Mouse (Mus musculus): Measurements from ENCODE around the gene Ackr4. TPM values are rescaled to one million over a fixed set of nuclear protein-coding genes. Genes with fewer than 3 reads are reported as not detected.
A peak's percentile ranks its signal among the peaks of the same experiment; 100 is the strongest.

The Ackr4 gene
- polyA plus RNA-seq (2015; fragmentation: Nextera tagmentation; extraction: Ambion mirVana) = 5.0 and 5.1 TPM in 2 replicates

- no peak for ATAC-seq
- Histone ChIP-seq H3K4me1 (ENCODE audit: control insufficient read depth, insufficient read depth, low read length) (no peaks in the 10 kb centered on the region), H3K4me3 (ENCODE audit: low read length) (no peak within 1 kb of the TSS), H3K27me3 (replicated peaks; ENCODE audit: control insufficient read depth, insufficient read depth, low read length) (no peaks in the 10 kb centered on the region), H3K4me2 (ENCODE audit: low read depth, low read length) (no peak within 1 kb of the TSS), H3K9me3 (ENCODE audit: control insufficient read depth, low read length) (no peaks in the 10 kb centered on the region), H3K27ac (ENCODE audit: low read length) (no peak within 1 kb of the TSS), H3K9ac (ENCODE audit: low read depth, low read length) (no peak within 1 kb of the TSS), H3K36me3 (ENCODE audit: control insufficient read depth, insufficient read depth, low read length) (no peaks in the 10 kb centered on the region)
- 88% methylated on average over 3 of the region's 3 CpGs for WGBS
Observed at GRCm38 (mm10) chr9:104126833-104127232, at the start of gene Ackr4. Ackr4 (minus strand) TSS chr9:104126933.

- H3K27ac ChIP-seq (ENCODE audit: low read length) = no peak overlapping the region
- H3K4me2 ChIP-seq (ENCODE audit: low read depth, low read length) = no peak overlapping the region
- H3K4me3 ChIP-seq (ENCODE audit: low read length) = no peak overlapping the region
- 89% methylated on average over 6 of the region's 6 CpGs for WGBS
- no peaks in the 10 kb centered on the region; the same call in none of the 2 replicates for H3K36me3 ChIP-seq (ENCODE audit: control insufficient read depth, insufficient read depth, low read length)
- H3K9me3 ChIP-seq (ENCODE audit: control insufficient read depth, low read length) = no peaks in the 10 kb centered on the region
- H3K9ac ChIP-seq (ENCODE audit: low read depth, low read length) = no peak overlapping the region
- no peaks in the 10 kb centered on the region for H3K27me3 ChIP-seq (replicated peaks; ENCODE audit: control insufficient read depth, insufficient read depth, low read length)
- ATAC-seq = no peak
- no peaks in the 10 kb centered on the region for H3K4me1 ChIP-seq (ENCODE audit: control insufficient read depth, insufficient read depth, low read length)
Observed at GRCm38 (mm10) chr9:104172342-104172741, 45.6 kb upstream of the Ackr4 start.

- ATAC-seq = no peak
- H3K9ac ChIP-seq (ENCODE audit: low read depth, low read length) = no peak overlapping the region
- H3K4me2 ChIP-seq (ENCODE audit: low read depth, low read length) = no peak overlapping the region
- H3K4me1 ChIP-seq (ENCODE audit: control insufficient read depth, insufficient read depth, low read length) = no peaks in the 10 kb centered on the region
- H3K36me3 ChIP-seq (ENCODE audit: control insufficient read depth, insufficient read depth, low read length) = no peaks in the 10 kb centered on the region; the same call in none of the 2 replicates
- no peaks in the 10 kb centered on the region for H3K27me3 ChIP-seq (replicated peaks; ENCODE audit: control insufficient read depth, insufficient read depth, low read length)
- 87% methylated on average over 6 of the region's 6 CpGs for WGBS
- no peaks in the 10 kb centered on the region for H3K9me3 ChIP-seq (ENCODE audit: control insufficient read depth, low read length)
- no peak overlapping the region for H3K4me3 ChIP-seq (ENCODE audit: low read length)
- no peak overlapping the region for H3K27ac ChIP-seq (ENCODE audit: low read length)
Observed at GRCm38 (mm10) chr9:104171651-104172050, 44.9 kb upstream of the Ackr4 start.

GRCm38 (mm10) chr9:104169986-104170385 lies 43.3 kb upstream of the Ackr4 start:
- Histone ChIP-seq H3K4me2 (ENCODE audit: low read depth, low read length) (no peak overlapping the region), H3K36me3 (ENCODE audit: control insufficient read depth, insufficient read depth, low read length) (peaks cover 11% of the 10 kb centered on the region), H3K27me3 (replicated peaks; ENCODE audit: control insufficient read depth, insufficient read depth, low read length) (no peaks in the 10 kb centered on the region), H3K4me3 (ENCODE audit: low read length) (no peak overlapping the region), H3K4me1 (ENCODE audit: control insufficient read depth, insufficient read depth, low read length) (no peaks in the 10 kb centered on the region), H3K27ac (ENCODE audit: low read length) (no peak overlapping the region), H3K9me3 (ENCODE audit: control insufficient read depth, low read length) (no peaks in the 10 kb centered on the region), H3K9ac (ENCODE audit: low read depth, low read length) (no peak overlapping the region)
- WGBS = 92% methylated on average over 10 of the region's 10 CpGs
- ATAC-seq = no peak

- ATAC-seq = no peak
- Histone ChIP-seq H3K36me3 (ENCODE audit: control insufficient read depth, insufficient read depth, low read length) (peaks cover 17% of the 10 kb centered on the region), H3K4me3 (ENCODE audit: low read length) (no peak overlapping the region), H3K9me3 (ENCODE audit: control insufficient read depth, low read length) (no peaks in the 10 kb centered on the region), H3K9ac (ENCODE audit: low read depth, low read length) (no peak overlapping the region), H3K27me3 (replicated peaks; ENCODE audit: control insufficient read depth, insufficient read depth, low read length) (no peaks in the 10 kb centered on the region), H3K4me2 (ENCODE audit: low read depth, low read length) (no peak overlapping the region), H3K27ac (ENCODE audit: low read length) (no peak overlapping the region), H3K4me1 (ENCODE audit: control insufficient read depth, insufficient read depth, low read length) (no peaks in the 10 kb centered on the region)
- 94% methylated on average over 5 of the region's 5 CpGs for WGBS
Observed at GRCm38 (mm10) chr9:104165926-104166325, 39.2 kb upstream of the Ackr4 start.

GRCm38 (mm10) chr9:104164194-104164593 lies 37.5 kb upstream of the Ackr4 start:
- WGBS = 85% methylated on average over 5 of the region's 5 CpGs
- H3K4me3 ChIP-seq (ENCODE audit: low read length) = no peak overlapping the region
- H3K9ac ChIP-seq (ENCODE audit: low read depth, low read length) = no peak overlapping the region
- H3K9me3 ChIP-seq (ENCODE audit: control insufficient read depth, low read length) = no peaks in the 10 kb centered on the region
- no peak for ATAC-seq
- H3K4me2 ChIP-seq (ENCODE audit: low read depth, low read length) = no peak overlapping the region
- no peaks in the 10 kb centered on the region for H3K4me1 ChIP-seq (ENCODE audit: control insufficient read depth, insufficient read depth, low read length)
- H3K27ac ChIP-seq (ENCODE audit: low read length) = no peak overlapping the region
- no peaks in the 10 kb centered on the region for H3K27me3 ChIP-seq (replicated peaks; ENCODE audit: control insufficient read depth, insufficient read depth, low read length)
- peaks cover 17% of the 10 kb centered on the region for H3K36me3 ChIP-seq (ENCODE audit: control insufficient read depth, insufficient read depth, low read length)

GRCm38 (mm10) chr9:104161117-104161516 lies 34.4 kb upstream of the Ackr4 start:
- H3K4me3 ChIP-seq (ENCODE audit: low read length) = no peak overlapping the region
- no peaks in the 10 kb centered on the region for H3K9me3 ChIP-seq (ENCODE audit: control insufficient read depth, low read length)
- no peak overlapping the region for H3K27ac ChIP-seq (ENCODE audit: low read length)
- H3K9ac ChIP-seq (ENCODE audit: low read depth, low read length) = no peak overlapping the region
- no peaks in the 10 kb centered on the region for H3K27me3 ChIP-seq (replicated peaks; ENCODE audit: control insufficient read depth, insufficient read depth, low read length)
- peaks cover 24% of the 10 kb centered on the region for H3K36me3 ChIP-seq (ENCODE audit: control insufficient read depth, insufficient read depth, low read length)
- no peak overlapping the region for H3K4me2 ChIP-seq (ENCODE audit: low read depth, low read length)
- whole genome bisulfite sequencing = 69% methylated on average over 7 of the region's 7 CpGs
- H3K4me1 ChIP-seq (ENCODE audit: control insufficient read depth, insufficient read depth, low read length) = no peaks in the 10 kb centered on the region
- ATAC-seq = peak; percentile 72; the same call in 1 of the 2 replicates

- no peak overlapping the region for H3K4me3 ChIP-seq (ENCODE audit: low read length)
- no peak for ATAC-seq
- H3K9ac ChIP-seq (ENCODE audit: low read depth, low read length) = no peak overlapping the region
- H3K4me2 ChIP-seq (ENCODE audit: low read depth, low read length) = no peak overlapping the region
- no peaks in the 10 kb centered on the region for H3K9me3 ChIP-seq (ENCODE audit: control insufficient read depth, low read length)
- no peaks in the 10 kb centered on the region for H3K27me3 ChIP-seq (replicated peaks; ENCODE audit: control insufficient read depth, insufficient read depth, low read length)
- no peaks in the 10 kb centered on the region for H3K4me1 ChIP-seq (ENCODE audit: control insufficient read depth, insufficient read depth, low read length)
- WGBS = 90% methylated on average over 7 of the region's 7 CpGs
- no peak overlapping the region for H3K27ac ChIP-seq (ENCODE audit: low read length)
- peaks cover 22% of the 10 kb centered on the region for H3K36me3 ChIP-seq (ENCODE audit: control insufficient read depth, insufficient read depth, low read length)
Observed at GRCm38 (mm10) chr9:104157291-104157690, 30.6 kb upstream of the Ackr4 start.

GRCm38 (mm10) chr9:104156506-104156905 lies 29.8 kb upstream of the Ackr4 start:
- ATAC-seq = no peak
- H3K4me2 ChIP-seq (ENCODE audit: low read depth, low read length) = no peak overlapping the region
- 93% methylated on average over 8 of the region's 8 CpGs for WGBS

GRCm38 (mm10) chr9:104155100-104155715 lies 28.5 kb upstream of the Ackr4 start:
- no peak for ATAC-seq
- H3K27me3 ChIP-seq (replicated peaks; ENCODE audit: control insufficient read depth, insufficient read depth, low read length) = no peaks in the 10 kb centered on the region
- no peak overlapping the region for H3K4me3 ChIP-seq (ENCODE audit: low read length)
- no peak overlapping the region for H3K4me2 ChIP-seq (ENCODE audit: low read depth, low read length)
- no peak overlapping the region for H3K27ac ChIP-seq (ENCODE audit: low read length)
- no peak overlapping the region for H3K9ac ChIP-seq (ENCODE audit: low read depth, low read length)
- no peaks in the 10 kb centered on the region for H3K9me3 ChIP-seq (ENCODE audit: control insufficient read depth, low read length)
- H3K4me1 ChIP-seq (ENCODE audit: control insufficient read depth, insufficient read depth, low read length) = no peaks in the 10 kb centered on the region
- peaks cover 23% of the 10 kb centered on the region for H3K36me3 ChIP-seq (ENCODE audit: control insufficient read depth, insufficient read depth, low read length)
- 95% methylated on average over 14 of the region's 14 CpGs for WGBS

More at GRCm38 (mm10) chr9:104156506-104156905, 29.8 kb upstream of the Ackr4 start:
- H3K4me1 ChIP-seq (ENCODE audit: control insufficient read depth, insufficient read depth, low read length) = no peaks in the 10 kb centered on the region
- peaks cover 22% of the 10 kb centered on the region for H3K36me3 ChIP-seq (ENCODE audit: control insufficient read depth, insufficient read depth, low read length)
- no peak overlapping the region for H3K9ac ChIP-seq (ENCODE audit: low read depth, low read length)
- no peak overlapping the region for H3K4me3 ChIP-seq (ENCODE audit: low read length)
- H3K27me3 ChIP-seq (replicated peaks; ENCODE audit: control insufficient read depth, insufficient read depth, low read length) = no peaks in the 10 kb centered on the region
- H3K27ac ChIP-seq (ENCODE audit: low read length) = no peak overlapping the region
- no peaks in the 10 kb centered on the region for H3K9me3 ChIP-seq (ENCODE audit: control insufficient read depth, low read length)

Measured in intestine, embryonic 16.5 days (tissue).